Mouse (Mus musculus): Measurements from ENCODE around the gene Man1c1.

The Man1c1 gene

GRCm38 (mm10) chr4:134583513-134583912 lies 120.6 kb downstream of the Man1c1 start:
- in situ Hi-C loops (cut with MboI, MseI), result no loop called here

GRCm38 (mm10) chr4:134581365-134581764 lies 122.7 kb downstream of the Man1c1 start:
- in situ Hi-C loops (cut with MboI, MseI), result no loop called here

- in situ Hi-C loops (cut with MboI, MseI), result no loop called here
These were observed 123.5 kb downstream of the Man1c1 start for GRCm38 (mm10) chr4:134580351-134581148.

GRCm38 (mm10) chr4:134579620-134580019 lies 124.5 kb downstream of the Man1c1 start:
- in situ Hi-C loops (cut with MboI, MseI), result no loop called here

- in situ Hi-C loops (cut with MboI, MseI), result no loop called here
These were observed 124.9 kb downstream of the Man1c1 start for GRCm38 (mm10) chr4:134579212-134579611.

- in situ Hi-C loops (cut with MboI, MseI), result no loop called here
These were observed 125.7 kb downstream of the Man1c1 start for GRCm38 (mm10) chr4:134578407-134578806.

GRCm38 (mm10) chr4:134577281-134577680 lies 126.8 kb downstream of the Man1c1 start:
- in situ Hi-C loops (cut with MboI, MseI), result no loop called here

GRCm38 (mm10) chr4:134575486-134575885 lies 128.6 kb downstream of the Man1c1 start:
- in situ Hi-C loops (cut with MboI, MseI), result no loop called here

- in situ Hi-C loops (cut with MboI, MseI), result no loop called here
These were observed 131.4 kb downstream of the Man1c1 start for GRCm38 (mm10) chr4:134572449-134573300.

GRCm38 (mm10) chr4:134570704-134571451 lies 133.2 kb downstream of the Man1c1 start:
- in situ Hi-C loops (cut with MboI, MseI), result no loop called here

GRCm38 (mm10) chr4:134569831-134570230 lies 134.3 kb downstream of the Man1c1 start:
- in situ Hi-C loops (cut with MboI, MseI), result no loop called here

GRCm38 (mm10) chr4:134569205-134569604 lies 134.9 kb downstream of the Man1c1 start:
- in situ Hi-C loops (cut with MboI, MseI), result no loop called here

GRCm38 (mm10) chr4:134567377-134568226 lies 136.5 kb downstream of the Man1c1 start:
- in situ Hi-C loops (cut with MboI, MseI), result no loop called here

GRCm38 (mm10) chr4:134564093-134564492 lies 140.0 kb downstream of the Man1c1 start:
- in situ Hi-C loops (cut with MboI, MseI), result no loop called here

GRCm38 (mm10) chr4:134563624-134564023 lies 140.5 kb downstream of the Man1c1 start:
- in situ Hi-C loops (cut with MboI, MseI), result no loop called here

GRCm38 (mm10) chr4:134562014-134562413 lies 142.1 kb downstream of the Man1c1 start:
- in situ Hi-C loops (cut with MboI, MseI), result no loop called here

GRCm38 (mm10) chr4:134560699-134561098 lies 143.4 kb downstream of the Man1c1 start:
- in situ Hi-C loops (cut with MboI, MseI), result no loop called here

- in situ Hi-C loops (cut with MboI, MseI), result no loop called here
These were observed 144.9 kb downstream of the Man1c1 start for GRCm38 (mm10) chr4:134559154-134559553.

GRCm38 (mm10) chr4:134558570-134559113 lies 145.4 kb downstream of the Man1c1 start:
- in situ Hi-C loops (cut with MboI, MseI), result no loop called here

GRCm38 (mm10) chr4:134557626-134558249 lies 146.4 kb downstream of the Man1c1 start:
- in situ Hi-C loops (cut with MboI, MseI), result no loop called here

Data from T-helper 2 cell (primary cell).